Mouse (Mus musculus): Measurements from ENCODE around the gene Hps5. TPM values are rescaled to one million over a fixed set of nuclear protein-coding genes. Genes with fewer than 3 reads are reported as not detected.

Hps5 gene
- polyA plus RNA-seq (2014; fragmentation: Nextera tagmentation; extraction: Ambion mirVana): 11.8 and 12.7 TPM in 2 replicates

DNA sequence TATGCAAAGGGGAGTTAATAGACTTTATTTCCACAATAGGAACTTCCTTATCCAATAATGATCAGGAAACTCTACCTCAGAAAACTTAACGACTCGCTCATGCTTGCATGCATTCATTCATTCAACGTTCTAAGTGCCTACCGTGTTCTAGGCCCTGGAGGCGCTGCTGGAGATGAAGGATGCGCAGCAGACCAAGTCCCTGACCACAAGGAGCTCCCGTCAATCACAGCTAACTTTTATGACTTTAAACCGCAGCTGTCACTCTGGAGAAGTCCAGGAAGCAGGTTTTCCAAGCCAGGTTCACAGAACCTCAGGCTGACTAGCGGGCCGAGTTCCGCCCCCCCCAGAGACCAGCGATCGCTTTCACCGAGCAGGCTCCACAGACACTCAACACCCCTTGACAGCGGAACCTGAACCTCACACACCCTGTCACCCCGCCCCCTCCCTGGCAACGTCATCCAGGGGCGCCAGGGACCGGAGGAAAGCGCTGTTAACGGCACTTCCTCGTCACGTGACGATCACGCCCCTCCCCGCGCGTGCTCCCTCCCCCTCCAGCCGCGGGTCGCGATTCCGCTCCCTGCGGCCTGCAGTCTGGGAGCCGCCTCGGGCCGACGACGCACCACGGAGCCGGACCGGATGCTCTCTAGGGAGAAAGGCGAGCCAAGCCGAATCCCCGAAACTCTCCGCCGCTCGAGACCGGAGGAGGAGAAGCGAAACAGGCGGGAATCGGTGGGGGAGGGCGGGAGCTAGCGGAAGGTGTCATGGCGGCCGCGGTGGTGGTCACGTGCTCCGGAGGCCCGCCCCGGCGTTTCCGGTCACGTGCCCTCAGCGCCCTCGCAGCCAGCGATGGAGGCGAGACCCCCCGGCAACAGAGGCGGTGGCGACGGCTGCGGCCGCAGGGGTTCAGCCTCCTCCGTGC, at the start of gene Hps5, which contains the start of gene Gtf2h1:
Gene Hps5 (minus strand): TSS at position 778 of the 919 bp plus-strand sequence.
Gene Gtf2h1 (plus strand): TSS at position 817 of the 919 bp plus-strand sequence.
- H3K4me2 ChIP-seq: peak within 1 kb of the TSS; percentile 96
- under 1% methylated on average over 70 of the region's 75 CpGs for WGBS (ENCODE audit: insufficient replicate concordance)

DNA sequence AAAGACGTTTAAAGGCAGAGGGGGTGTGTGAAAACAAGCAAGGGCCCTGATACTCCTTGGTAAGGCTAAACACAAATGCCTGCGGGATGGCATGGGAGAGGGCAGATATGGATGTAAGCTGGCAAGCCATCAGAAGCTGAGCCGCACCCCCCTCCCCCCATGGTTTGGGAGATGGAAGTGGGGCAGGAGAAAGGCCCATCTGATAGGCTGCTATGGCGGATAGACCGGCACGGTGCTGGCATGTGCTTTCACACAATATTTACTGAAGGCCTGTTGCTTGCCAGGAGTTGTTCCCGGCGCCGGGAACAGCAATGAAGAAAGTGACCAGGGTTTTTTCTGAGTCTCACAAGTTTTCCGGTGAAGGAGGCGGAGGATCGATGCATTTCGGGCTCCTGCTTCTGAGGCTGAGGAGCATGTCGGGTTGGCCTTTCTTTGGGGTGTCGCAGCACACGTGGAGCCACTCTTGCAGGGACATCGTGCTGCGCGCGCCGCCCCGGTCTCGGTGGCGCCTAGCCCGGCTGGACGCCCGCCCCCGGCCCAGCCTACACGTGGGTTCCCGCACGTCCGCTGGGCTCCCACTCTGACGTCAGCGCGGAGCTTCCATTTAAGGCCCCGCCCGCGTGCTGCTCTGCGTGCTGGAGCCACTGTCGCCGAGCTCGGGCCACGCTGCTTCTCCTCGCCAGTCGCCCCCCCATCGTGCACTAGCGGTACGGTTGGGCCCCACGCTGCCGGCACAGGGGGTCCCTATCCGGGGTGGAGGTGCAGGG, 49.5 kb upstream of the Hps5 start:
- peak overlapping the region; percentile 100 for H3K9ac ChIP-seq (ENCODE audit: low read depth, low read length)
- H3K9me3 ChIP-seq (replicated peaks; ENCODE audit: control insufficient read depth, low read length): no peaks in the 10 kb centered on the region
- ATAC-seq (replicated peaks; ENCODE audit: insufficient number of reproducible peaks, low FRiP score, low TSS enrichment): peak; percentile 87
- under 1% methylated on average over 50 of the region's 51 CpGs for WGBS (ENCODE audit: insufficient replicate concordance)
- peaks cover 12% of the 10 kb centered on the region for H3K4me1 ChIP-seq (ENCODE audit: control insufficient read depth, insufficient read depth, low read length)
- H3K27me3 ChIP-seq (ENCODE audit: control insufficient read depth, insufficient read depth, low read length): no peaks in the 10 kb centered on the region
- H3K4me2 ChIP-seq: peak overlapping the region; percentile 88
- H3K27ac ChIP-seq (ENCODE audit: low read depth, low read length): peak overlapping the region; percentile 98
- peaks cover 15% of the 10 kb centered on the region for H3K36me3 ChIP-seq (ENCODE audit: control insufficient read depth, insufficient read depth, low read length)
- peak overlapping the region; percentile 98 for H3K4me3 ChIP-seq (ENCODE audit: low read depth, low read length)

More for the DNA sequence above, at the start of gene Hps5, which contains the start of gene Gtf2h1:
- Histone ChIP-seq H3K4me1 (ENCODE audit: control insufficient read depth, insufficient read depth, low read length) (peaks cover 9% of the 10 kb centered on the region), H3K27ac (ENCODE audit: low read depth, low read length) (peak within 1 kb of the TSS; percentile 85), H3K9ac (ENCODE audit: low read depth, low read length) (peak within 1 kb of the TSS; percentile 95), H3K36me3 (ENCODE audit: control insufficient read depth, insufficient read depth, low read length) (no peaks in the 10 kb centered on the region), H3K4me3 (ENCODE audit: low read depth, low read length) (peak within 1 kb of the TSS; percentile 81), H3K27me3 (ENCODE audit: control insufficient read depth, insufficient read depth, low read length) (no peaks in the 10 kb centered on the region), H3K9me3 (replicated peaks; ENCODE audit: control insufficient read depth, low read length) (no peaks in the 10 kb centered on the region)
- ATAC-seq (replicated peaks; ENCODE audit: insufficient number of reproducible peaks, low FRiP score, low TSS enrichment): peak; percentile 97

DNA sequence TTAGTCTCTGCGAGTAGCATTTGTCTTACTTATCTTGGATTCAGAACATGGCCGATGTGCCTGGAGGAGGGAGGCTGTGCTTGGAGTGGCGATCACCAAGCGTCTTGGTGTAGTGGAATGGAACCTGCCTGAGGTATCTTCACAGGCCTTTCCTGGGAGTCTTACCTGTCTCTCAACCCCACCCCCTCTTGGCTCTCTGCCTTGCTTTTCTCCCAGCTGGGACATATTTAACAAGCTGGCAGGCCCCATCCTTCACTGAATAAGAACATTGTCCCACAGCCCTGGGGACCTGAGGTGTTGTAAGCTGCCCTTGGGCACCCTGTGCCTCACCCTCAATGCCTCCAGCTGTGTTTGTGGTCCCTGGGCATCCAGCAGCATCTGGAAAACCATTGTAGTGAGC, 47.7 kb upstream of the Hps5 start:
- H3K9ac ChIP-seq (ENCODE audit: low read depth, low read length): no peak overlapping the region
- H3K27ac ChIP-seq (ENCODE audit: low read depth, low read length): no peak overlapping the region
- no peaks in the 10 kb centered on the region for H3K9me3 ChIP-seq (replicated peaks; ENCODE audit: control insufficient read depth, low read length)
- H3K36me3 ChIP-seq (ENCODE audit: control insufficient read depth, insufficient read depth, low read length): peaks cover 5% of the 10 kb centered on the region; the same call in 1 of the 2 replicates
- no peak for ATAC-seq (replicated peaks; ENCODE audit: insufficient number of reproducible peaks, low FRiP score, low TSS enrichment)
- 67% methylated on average over 4 of the region's 4 CpGs for WGBS (ENCODE audit: insufficient replicate concordance)
- H3K4me3 ChIP-seq (ENCODE audit: low read depth, low read length): no peak overlapping the region
- H3K27me3 ChIP-seq (ENCODE audit: control insufficient read depth, insufficient read depth, low read length): no peaks in the 10 kb centered on the region
- peaks cover 23% of the 10 kb centered on the region for H3K4me1 ChIP-seq (ENCODE audit: control insufficient read depth, insufficient read depth, low read length)
- no peak overlapping the region for H3K4me2 ChIP-seq

DNA sequence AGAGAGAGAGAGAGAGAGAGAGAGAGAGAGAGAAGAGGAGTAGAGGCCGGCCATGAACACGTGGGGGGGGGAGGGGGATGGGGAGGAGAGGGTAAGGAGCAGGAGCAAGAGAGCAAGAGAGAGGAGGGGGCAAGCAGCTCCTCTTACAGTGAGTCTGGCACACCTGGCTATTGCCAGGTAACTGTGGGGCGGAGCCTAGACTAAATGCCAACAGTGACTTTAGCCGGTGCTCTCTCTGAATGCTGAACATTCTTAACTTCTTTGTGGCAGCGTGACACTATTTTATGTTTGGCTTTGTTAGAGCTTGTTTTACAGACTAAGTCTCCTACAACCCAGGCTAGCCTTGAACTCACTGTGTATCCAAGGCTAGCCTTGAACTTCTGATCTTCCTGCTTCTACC, 46.4 kb upstream of the Hps5 start:
- no peak overlapping the region for H3K4me3 ChIP-seq (ENCODE audit: low read depth, low read length)
- ATAC-seq (replicated peaks; ENCODE audit: insufficient number of reproducible peaks, low FRiP score, low TSS enrichment): no peak
- WGBS (ENCODE audit: insufficient replicate concordance): 27% methylated on average over 5 of the region's 5 CpGs
- no peak overlapping the region for H3K9ac ChIP-seq (ENCODE audit: low read depth, low read length)
- H3K4me1 ChIP-seq (ENCODE audit: control insufficient read depth, insufficient read depth, low read length): peaks cover 26% of the 10 kb centered on the region
- no peak overlapping the region for H3K4me2 ChIP-seq
- no peaks in the 10 kb centered on the region for H3K9me3 ChIP-seq (replicated peaks; ENCODE audit: control insufficient read depth, low read length)
- H3K27ac ChIP-seq (ENCODE audit: low read depth, low read length): no peak overlapping the region
- no peaks in the 10 kb centered on the region for H3K27me3 ChIP-seq (ENCODE audit: control insufficient read depth, insufficient read depth, low read length)
- no peaks in the 10 kb centered on the region for H3K36me3 ChIP-seq (ENCODE audit: control insufficient read depth, insufficient read depth, low read length)

DNA sequence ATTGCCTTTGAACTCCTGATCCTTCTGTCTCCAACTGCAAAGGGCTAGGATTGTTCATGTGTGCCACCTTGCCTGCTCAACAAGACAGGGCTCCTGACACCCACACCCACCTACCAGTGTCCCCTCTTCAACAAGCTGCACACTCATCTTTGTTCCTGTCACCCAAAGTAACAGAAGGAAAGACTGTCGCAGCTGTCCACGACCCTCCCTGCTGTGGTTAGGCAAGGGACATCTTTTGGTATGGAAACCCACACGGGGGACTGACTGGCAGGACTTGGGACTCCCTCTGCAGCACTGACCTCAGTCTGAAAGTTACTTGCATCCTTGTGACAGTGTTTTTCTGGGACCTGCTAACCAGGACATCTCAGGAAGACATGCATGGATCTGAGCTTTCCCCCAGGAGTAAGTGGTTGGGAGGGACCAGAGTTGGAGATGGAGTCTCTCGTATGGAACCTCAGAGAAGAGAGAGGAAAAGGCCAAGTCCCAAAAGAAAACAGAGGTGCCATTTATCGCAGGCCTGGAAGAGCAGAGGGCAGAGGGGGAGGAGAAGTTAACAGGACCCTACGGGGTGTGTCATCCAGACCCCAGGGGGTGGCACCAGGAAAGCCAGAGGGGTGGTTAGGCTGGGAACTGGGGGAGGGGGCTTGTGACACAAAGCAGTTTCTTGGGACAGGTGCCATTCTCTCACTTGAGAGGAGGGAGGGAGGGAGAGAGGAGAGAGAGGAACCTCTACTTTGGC, 45.1 kb upstream of the Hps5 start, which contains the start of gene Ldha:
Gene Ldha (plus strand): TSS at position 689 of the 739 bp plus-strand sequence.
- Histone ChIP-seq H3K4me1 (ENCODE audit: control insufficient read depth, insufficient read depth, low read length) (peaks cover 26% of the 10 kb centered on the region), H3K9ac (ENCODE audit: low read depth, low read length) (no peak within 1 kb of the TSS), H3K36me3 (ENCODE audit: control insufficient read depth, insufficient read depth, low read length) (no peaks in the 10 kb centered on the region), H3K4me2 (no peak within 1 kb of the TSS), H3K9me3 (replicated peaks; ENCODE audit: control insufficient read depth, low read length) (no peaks in the 10 kb centered on the region), H3K27ac (ENCODE audit: low read depth, low read length) (no peak within 1 kb of the TSS), H3K4me3 (ENCODE audit: low read depth, low read length) (no peak within 1 kb of the TSS), H3K27me3 (ENCODE audit: control insufficient read depth, insufficient read depth, low read length) (no peaks in the 10 kb centered on the region)
- no peak for ATAC-seq (replicated peaks; ENCODE audit: insufficient number of reproducible peaks, low FRiP score, low TSS enrichment)
- 23% methylated on average over 6 of the region's 6 CpGs for WGBS (ENCODE audit: insufficient replicate concordance)

DNA sequence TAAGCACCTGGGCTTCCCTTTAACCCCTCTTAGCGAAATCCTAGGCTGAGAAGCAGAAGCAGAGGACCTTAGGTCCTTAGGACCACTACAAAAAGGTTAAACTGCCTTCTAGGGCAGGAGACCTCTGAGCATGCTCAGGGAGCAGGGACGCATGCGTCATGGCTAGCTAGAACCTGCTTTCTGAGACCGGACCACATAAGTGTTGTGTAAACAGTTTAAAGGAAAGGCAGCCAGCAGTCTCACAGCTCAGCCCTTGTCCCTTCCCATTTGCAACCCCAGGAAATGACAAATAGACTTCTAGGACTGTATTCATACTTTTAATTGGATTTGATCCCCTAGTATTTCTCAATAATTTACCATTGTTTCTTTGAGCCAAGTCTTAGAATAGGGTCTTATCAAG, 44.5 kb upstream of the Hps5 start:
- Histone ChIP-seq H3K27ac (ENCODE audit: low read depth, low read length) (no peak overlapping the region), H3K4me2 (no peak overlapping the region), H3K4me1 (ENCODE audit: control insufficient read depth, insufficient read depth, low read length) (peaks cover 26% of the 10 kb centered on the region), H3K4me3 (ENCODE audit: low read depth, low read length) (no peak overlapping the region), H3K36me3 (ENCODE audit: control insufficient read depth, insufficient read depth, low read length) (no peaks in the 10 kb centered on the region), H3K9ac (ENCODE audit: low read depth, low read length) (no peak overlapping the region), H3K27me3 (ENCODE audit: control insufficient read depth, insufficient read depth, low read length) (no peaks in the 10 kb centered on the region), H3K9me3 (replicated peaks; ENCODE audit: control insufficient read depth, low read length) (no peaks in the 10 kb centered on the region)
- 47% methylated on average over 4 of the region's 4 CpGs for WGBS (ENCODE audit: insufficient replicate concordance)
- ATAC-seq (replicated peaks; ENCODE audit: insufficient number of reproducible peaks, low FRiP score, low TSS enrichment): no peak

DNA sequence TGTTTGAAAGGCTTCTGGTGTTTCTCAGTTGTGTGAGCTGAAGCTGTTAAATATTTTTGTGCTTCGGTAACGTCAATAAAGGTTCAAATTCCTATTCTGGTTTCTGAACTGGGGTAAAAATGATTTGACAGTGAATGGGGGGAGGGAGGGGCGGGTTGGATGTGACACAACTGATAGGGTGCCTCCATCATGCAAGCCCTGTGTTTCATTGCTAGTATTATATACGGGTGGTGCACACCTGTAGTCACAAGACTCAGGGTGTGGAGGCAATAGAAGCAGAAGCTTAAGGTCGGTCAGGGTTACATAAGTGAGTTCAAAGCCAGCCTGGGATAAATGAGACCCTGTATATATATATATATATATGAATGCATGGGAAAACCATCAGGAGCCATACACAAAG, 44.0 kb upstream of the Hps5 start:
- H3K9me3 ChIP-seq (replicated peaks; ENCODE audit: control insufficient read depth, low read length): no peaks in the 10 kb centered on the region
- peak overlapping the region; percentile 30; the same call in 1 of the 2 replicates for H3K27ac ChIP-seq (ENCODE audit: low read depth, low read length)
- WGBS (ENCODE audit: insufficient replicate concordance): 64% methylated on average over 5 of the region's 5 CpGs
- no peak overlapping the region for H3K4me3 ChIP-seq (ENCODE audit: low read depth, low read length)
- no peaks in the 10 kb centered on the region for H3K36me3 ChIP-seq (ENCODE audit: control insufficient read depth, insufficient read depth, low read length)
- H3K4me1 ChIP-seq (ENCODE audit: control insufficient read depth, insufficient read depth, low read length): peaks cover 22% of the 10 kb centered on the region
- no peak overlapping the region for H3K9ac ChIP-seq (ENCODE audit: low read depth, low read length)
- ATAC-seq (replicated peaks; ENCODE audit: insufficient number of reproducible peaks, low FRiP score, low TSS enrichment): no peak
- no peaks in the 10 kb centered on the region for H3K27me3 ChIP-seq (ENCODE audit: control insufficient read depth, insufficient read depth, low read length)
- no peak overlapping the region for H3K4me2 ChIP-seq

DNA sequence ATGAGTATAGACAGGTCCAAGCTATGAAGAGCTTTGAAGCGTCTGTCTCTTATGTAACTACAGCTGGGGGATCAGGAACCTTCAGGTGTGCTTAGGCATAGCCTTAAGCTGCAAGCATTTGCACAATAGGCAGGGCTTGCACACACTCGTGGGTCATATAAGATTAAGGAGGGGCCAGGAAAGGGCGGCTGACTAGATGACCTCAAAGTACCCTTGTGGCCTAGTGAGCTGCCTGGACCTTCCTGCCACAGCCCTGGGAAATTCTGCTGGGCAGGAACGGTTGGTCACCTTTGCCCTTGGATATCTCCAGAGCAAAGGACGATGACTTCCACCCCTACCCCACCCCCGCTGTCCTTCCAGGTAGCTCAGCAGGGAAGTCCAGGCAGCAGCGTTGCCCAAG, 43.6 kb upstream of the Hps5 start:
- 24% methylated on average over 7 of the region's 7 CpGs for WGBS (ENCODE audit: insufficient replicate concordance)
- H3K27ac ChIP-seq (ENCODE audit: low read depth, low read length): peak overlapping the region; percentile 30; the same call in 1 of the 2 replicates
- H3K4me2 ChIP-seq: peak overlapping the region; percentile 32

More for the DNA sequence above, 43.6 kb upstream of the Hps5 start:
- no peak for ATAC-seq (replicated peaks; ENCODE audit: insufficient number of reproducible peaks, low FRiP score, low TSS enrichment)
- Histone ChIP-seq H3K27me3 (ENCODE audit: control insufficient read depth, insufficient read depth, low read length) (no peaks in the 10 kb centered on the region), H3K4me1 (ENCODE audit: control insufficient read depth, insufficient read depth, low read length) (peaks cover 19% of the 10 kb centered on the region), H3K36me3 (ENCODE audit: control insufficient read depth, insufficient read depth, low read length) (no peaks in the 10 kb centered on the region), H3K9ac (ENCODE audit: low read depth, low read length) (peak overlapping the region; percentile 6; the same call in 1 of the 2 replicates), H3K9me3 (replicated peaks; ENCODE audit: control insufficient read depth, low read length) (no peaks in the 10 kb centered on the region), H3K4me3 (ENCODE audit: low read depth, low read length) (no peak overlapping the region)
